In the genomic region with DNA sequence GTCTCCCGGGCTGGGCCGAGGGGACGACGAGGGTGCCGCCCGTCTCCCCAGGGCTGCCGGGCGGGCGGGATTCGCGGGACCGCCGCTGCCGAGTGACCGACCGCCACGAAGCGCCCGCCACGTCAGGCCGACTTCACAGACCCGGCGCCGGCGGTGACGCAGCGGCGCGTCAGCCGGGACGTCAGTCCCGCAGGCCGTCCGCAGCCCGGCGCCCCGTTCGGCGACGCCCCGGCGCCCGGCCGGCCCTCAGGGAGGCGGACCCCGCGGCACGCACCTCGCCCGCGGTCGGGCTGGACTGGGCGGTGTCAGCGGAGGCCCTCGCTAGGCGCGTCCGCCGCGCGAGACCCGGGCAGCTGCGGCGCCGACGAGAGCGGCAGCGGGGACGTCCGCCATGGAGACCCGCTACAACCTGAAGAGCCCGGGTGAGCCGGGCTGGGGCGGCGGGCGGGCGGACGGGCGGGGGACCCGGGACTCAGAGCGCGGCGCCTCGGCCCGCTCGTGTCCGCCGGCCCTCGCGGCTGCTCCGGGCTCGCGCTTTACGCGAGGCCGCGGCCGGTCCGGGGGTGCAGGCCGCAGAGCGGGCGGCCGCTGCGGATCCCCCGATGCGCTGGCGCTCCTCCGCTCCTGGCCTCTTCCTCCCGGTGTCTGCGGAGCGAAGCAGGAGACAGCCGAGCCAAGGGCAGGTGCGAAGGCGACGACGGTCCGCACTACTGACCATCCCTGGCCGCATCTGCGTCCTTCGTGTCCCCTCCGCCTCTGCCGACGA, we compare ENCODE assay signal across 8 mouse cellular contexts. TPM values are rescaled to one million over a fixed set of nuclear protein-coding genes. Genes with fewer than 3 reads are reported as not detected.
DNase-seq lines count a peak whose midpoint lies in the region; ATAC-seq and TF ChIP-seq lines count a peak whose summit lies in the region.

A gene (plus strand): TSS at position 222 of the 766 bp plus-strand sequence.

- peaks cover 15% of the 10 kb centered on the region for H3K4me1 ChIP-seq in bone marrow macrophage, adult 2 months (ENCODE audit: control insufficient read depth, insufficient read depth, low read length)
- H3K4me1 ChIP-seq in embryonic fibroblast, embryonic 13.5 days (ENCODE audit: control insufficient read depth, insufficient read depth, low read length): peaks cover 4% of the 10 kb centered on the region; the same call in 1 of the 2 replicates
- 0 out of 2 replicates have a peak, but pooled peaks cover 12% of the 10 kb centered on the region for H3K4me1 ChIP-seq in heart, embryonic 10.5 days
- H3K4me1 ChIP-seq in kidney, embryonic 15.5 days: peaks cover 19% of the 10 kb centered on the region

- H3K36me3 ChIP-seq in heart, embryonic 10.5 days: peaks cover 34% of the 10 kb centered on the region
- H3K36me3 ChIP-seq in kidney, embryonic 15.5 days: peaks cover 31% of the 10 kb centered on the region

- peak; percentile 99 for ATAC-seq in kidney, embryonic 15.5 days (replicated peaks; ENCODE audit: low FRiP score)
- ATAC-seq in monocyte, adult 5-6 weeks (replicated peaks; ENCODE audit: insufficient number of reproducible peaks, low FRiP score, low TSS enrichment, poor library complexity, severe bottlenecking): peak; percentile 68

- TF ChIP-seq CTCF in bone marrow macrophage, adult 2 months (IDR thresholded peaks at IDR 0.05; ENCODE audit: low read depth, low read length): no peak
- no peak for TF ChIP-seq CTCF in embryonic fibroblast, embryonic 13.5 days (IDR thresholded peaks at IDR 0.05; ENCODE audit: borderline replicate concordance, insufficient read depth, low read length)

- peak within 1 kb of the TSS; percentile 95 for H3K9ac ChIP-seq in kidney, embryonic 15.5 days

- H3K4me2 ChIP-seq in kidney, embryonic 15.5 days: peak within 1 kb of the TSS; percentile 62

- H3K27ac ChIP-seq in bone marrow macrophage, adult 2 months (ENCODE audit: insufficient read depth, low read depth, low read length): peak within 1 kb of the TSS; percentile 41
- peak within 1 kb of the TSS; percentile 86 for H3K27ac ChIP-seq in embryonic fibroblast, embryonic 13.5 days (ENCODE audit: insufficient read depth, low read length)
- peak within 1 kb of the TSS; percentile 98 for H3K27ac ChIP-seq in heart, embryonic 10.5 days
- peak within 1 kb of the TSS; percentile 92 for H3K27ac ChIP-seq in kidney, embryonic 15.5 days

- under 1% methylated on average over 123 of the region's 123 CpGs for WGBS in heart, embryonic 10.5 days
- WGBS in kidney, embryonic 15.5 days: under 1% methylated on average over 121 of the region's 123 CpGs

- peak within 1 kb of the TSS; percentile 82 for H3K4me3 ChIP-seq in bone marrow macrophage, adult 2 months (ENCODE audit: insufficient read depth, low read length)
- peak within 1 kb of the TSS; percentile 100 for H3K4me3 ChIP-seq in embryonic fibroblast, embryonic 13.5 days (ENCODE audit: insufficient read depth, low read length)
- peak within 1 kb of the TSS; percentile 88 for H3K4me3 ChIP-seq in heart, embryonic 10.5 days
- peak within 1 kb of the TSS; percentile 84 for H3K4me3 ChIP-seq in kidney, embryonic 15.5 days (replicated peaks)

- peak; percentile 66 for DNase-seq in 416B (ENCODE audit: low read depth)
- DNase-seq in heart, embryonic 10.5 days (ENCODE audit: low spot score): peak; percentile 92
- peak; percentile 91 for DNase-seq in liver
- peak; percentile 88 to 94 for DNase-seq in spleen, postnatal 4 days (ENCODE audit: low spot score in 2 of 2)

- no peak for TF ChIP-seq POLR2A in bone marrow macrophage, adult 2 months (IDR thresholded peaks at IDR 0.05; ENCODE audit: borderline replicate concordance, low read depth, low read length)
- peak; percentile 75 for TF ChIP-seq POLR2A in embryonic fibroblast, embryonic 13.5 days (IDR thresholded peaks at IDR 0.05; ENCODE audit: low read depth, low read length)

- no peaks in the 10 kb centered on the region for H3K9me3 ChIP-seq in heart, embryonic 10.5 days
- 0 out of 2 replicates have a peak, but pooled peaks cover 3% of the 10 kb centered on the region for H3K9me3 ChIP-seq in kidney, embryonic 15.5 days (replicated peaks)

- no peaks in the 10 kb centered on the region for H3K27me3 ChIP-seq in heart, embryonic 10.5 days (ENCODE audit: insufficient read depth, poor library complexity, severe bottlenecking)
- no peaks in the 10 kb centered on the region for H3K27me3 ChIP-seq in kidney, embryonic 15.5 days

RNA-seq across cellular contexts. Expression of the gene that starts here (rescaled TPM):
- polyA plus RNA-seq in bone marrow macrophage, adult 2 months (2012; ENCODE audit: insufficient read depth, insufficient read length, missing spikeins): 41.7 and 47.4 TPM in 2 replicates
- polyA plus RNA-seq in embryonic fibroblast, embryonic 13.5 days (2011; ENCODE audit: insufficient read length, low read depth, missing spikeins): 103 and 124 TPM in 2 replicates
- 39.0 and 42.7 TPM in 2 replicates for polyA plus RNA-seq in heart, embryonic 10.5 days (2016; fragmentation: Nextera tagmentation; extraction: Ambion mirVana)
- 44.7 and 48.9 TPM in 2 replicates for polyA plus RNA-seq in kidney, embryonic 15.5 days (2015; fragmentation: Nextera tagmentation; extraction: Ambion mirVana)
- total RNA-seq in monocyte, adult 5-6 weeks (2017): 58.3 to 78.3 TPM (median 74.0 TPM) in 3 replicates

Comparison
In these comparisons a context has a peak if more than half of its experiments do, and no peak if none do; other contexts are left out.
1. Peak in every context shown above with its lines: DNase-seq, ATAC-seq, H3K4me3 ChIP-seq and H3K27ac ChIP-seq.
2. H3K27ac ChIP-seq: peak in every context shown above with its lines; median percentile 98 in heart, embryonic 10.5 days; 92 in kidney, embryonic 15.5 days; 86 in embryonic fibroblast, embryonic 13.5 days; 41 in bone marrow macrophage, adult 2 months.